Mouse (Mus musculus) bone marrow macrophage, adult 2 months (primary cell): ENCODE data around the gene Aasdh. TPM values are rescaled to one million over a fixed set of nuclear protein-coding genes. Genes with fewer than 3 reads are reported as not detected.

Experiments used
- H3K27ac ChIP-seq: 2 replicates; pipeline ENCODE4 v1.5.1; 2012; ENCODE audit warnings: low read depth, low read length; ENCODE audit not compliant: insufficient read depth
- H3K4me1 ChIP-seq: 2 replicates; pipeline ENCODE4 v1.6.1; 2012; ENCODE audit warnings: low read length; ENCODE audit not compliant: control insufficient read depth, insufficient read depth
- H3K4me3 ChIP-seq: 2 replicates; pipeline ENCODE4 v1.5.1; 2012; ENCODE audit warnings: mild to moderate bottlenecking, low read length, moderate library complexity; ENCODE audit not compliant: insufficient read depth
- CTCF ChIP-seq: IDR thresholded peaks from 2 replicates; pipeline ENCODE4 v1.5.1; 2012; ENCODE audit warnings: low read depth, mild to moderate bottlenecking, low read length, moderate library complexity
- POLR2A ChIP-seq: IDR thresholded peaks from 2 replicates; pipeline ENCODE4 v1.6.1; 2012; ENCODE audit warnings: mild to moderate bottlenecking, low read depth, low read length, borderline replicate concordance
- polyA plus RNA-seq: library from polyadenylated mRNA; stranded (reverse); fragments of >200 nt; gene quantifications from 2 replicates; pipeline ENCODE4 v1.2.4, GENCODE M21; 2012; ENCODE audit not compliant: missing spikeins, insufficient read depth, insufficient read length

Aasdh gene
- polyA plus RNA-seq, 1 experiment: 19.6 TPM

- TF ChIP-seq POLR2A: no peak
- no peak for TF ChIP-seq CTCF
- H3K4me3 ChIP-seq: no peak overlapping the region
- no peak overlapping the region for H3K27ac ChIP-seq
Measured at GRCm38 (mm10) chr5:76866819-76867218, 38.5 kb downstream of the Aasdh start.

GRCm38 (mm10) chr5:76858444-76858843 lies 46.9 kb downstream of the Aasdh start:
- no peak for TF ChIP-seq CTCF
- TF ChIP-seq POLR2A: no peak
- Histone ChIP-seq H3K4me1 (no peaks in the 10 kb centered on the region), H3K4me3 (no peak overlapping the region), H3K27ac (no peak overlapping the region)

More at GRCm38 (mm10) chr5:76866819-76867218, 38.5 kb downstream of the Aasdh start:
- H3K4me1 ChIP-seq: no peaks in the 10 kb centered on the region

DNA sequence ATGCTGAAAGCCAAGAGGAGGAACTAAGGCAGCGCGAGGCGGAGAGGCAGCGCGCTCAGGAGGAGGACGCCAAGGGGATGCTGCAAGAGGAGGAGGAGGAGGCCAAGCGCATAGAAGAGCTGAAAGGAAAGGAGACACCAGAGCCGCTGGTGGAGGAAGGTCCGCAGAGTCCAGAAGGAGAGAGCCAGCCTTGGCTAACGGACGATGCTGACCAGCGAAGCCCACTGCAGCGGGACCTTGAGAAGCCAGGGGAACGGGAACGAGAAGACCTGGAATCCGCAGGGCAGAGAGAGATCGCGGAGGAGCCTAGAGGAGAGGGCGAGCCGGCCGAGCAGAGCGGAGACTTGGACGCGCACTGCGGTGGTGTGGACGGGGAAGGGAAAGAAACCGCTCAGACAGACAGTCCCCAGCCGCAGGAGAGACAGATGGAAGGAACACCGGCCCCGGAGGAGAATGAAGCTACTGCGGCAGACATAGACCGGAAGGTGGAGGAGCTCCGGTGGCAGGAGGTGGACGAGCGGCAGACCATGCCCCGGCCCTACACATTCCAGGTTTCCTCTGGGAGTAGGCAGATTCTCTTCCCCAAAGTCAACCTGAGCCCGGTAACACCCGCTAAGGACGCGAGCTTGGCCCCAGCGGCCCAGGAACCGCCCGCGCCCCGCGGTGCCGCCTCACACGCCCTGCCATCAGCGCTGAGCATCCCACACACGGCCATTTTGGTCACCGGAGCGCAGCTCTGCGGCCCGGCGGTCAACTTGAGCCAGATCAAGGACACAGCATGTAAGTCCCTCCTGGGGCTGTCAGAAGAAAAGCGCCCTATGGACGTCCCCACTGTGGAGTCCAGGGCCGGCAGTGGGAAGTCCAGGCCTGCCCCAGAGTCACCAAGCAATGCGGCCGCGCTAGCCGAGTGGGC lies 48.0 kb downstream of the Aasdh start:
- TF ChIP-seq CTCF: no peak
- no peak for TF ChIP-seq POLR2A
- H3K4me3 ChIP-seq: no peak overlapping the region
- H3K4me1 ChIP-seq: no peaks in the 10 kb centered on the region
- H3K27ac ChIP-seq: no peak overlapping the region

GRCm38 (mm10) chr5:76855829-76856600 lies 49.3 kb downstream of the Aasdh start:
- H3K4me3 ChIP-seq: no peak overlapping the region
- H3K27ac ChIP-seq: no peak overlapping the region
- no peaks in the 10 kb centered on the region for H3K4me1 ChIP-seq
- TF ChIP-seq POLR2A: no peak
- no peak for TF ChIP-seq CTCF

DNA sequence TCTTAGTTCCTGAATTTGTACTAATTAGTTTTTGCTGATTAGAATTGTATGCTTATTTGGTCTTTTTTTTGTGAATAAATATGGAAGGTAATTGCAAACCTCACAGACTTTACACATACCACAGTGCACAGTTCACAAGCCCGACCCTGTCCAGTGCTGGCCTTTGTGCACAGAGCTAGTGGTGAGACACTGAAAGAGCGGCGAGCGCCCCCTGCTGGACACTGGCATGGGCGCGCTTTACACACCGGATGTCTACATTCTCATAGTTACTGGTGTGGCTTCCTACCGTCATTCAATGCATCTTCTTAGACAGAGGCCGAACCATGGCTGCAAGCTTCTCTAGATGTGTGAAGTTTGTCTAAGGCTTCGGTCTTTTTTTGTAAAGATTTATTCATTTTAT lies 51.8 kb downstream of the Aasdh start:
- Histone ChIP-seq H3K4me1 (no peaks in the 10 kb centered on the region), H3K27ac (no peak overlapping the region), H3K4me3 (no peak overlapping the region)
- TF ChIP-seq POLR2A: no peak
- TF ChIP-seq CTCF: peak; percentile 95

- H3K4me3 ChIP-seq: no peak overlapping the region
- no peak overlapping the region for H3K27ac ChIP-seq
- TF ChIP-seq CTCF: no peak
- TF ChIP-seq POLR2A: no peak
- H3K4me1 ChIP-seq: peaks cover 9% of the 10 kb centered on the region
Measured at GRCm38 (mm10) chr5:76851316-76851715, 54.0 kb downstream of the Aasdh start.

GRCm38 (mm10) chr5:76847106-76847505 lies 58.2 kb downstream of the Aasdh start:
- H3K4me1 ChIP-seq: peaks cover 9% of the 10 kb centered on the region
- no peak overlapping the region for H3K27ac ChIP-seq
- H3K4me3 ChIP-seq: no peak overlapping the region
- no peak for TF ChIP-seq CTCF
- TF ChIP-seq POLR2A: no peak

DNA sequence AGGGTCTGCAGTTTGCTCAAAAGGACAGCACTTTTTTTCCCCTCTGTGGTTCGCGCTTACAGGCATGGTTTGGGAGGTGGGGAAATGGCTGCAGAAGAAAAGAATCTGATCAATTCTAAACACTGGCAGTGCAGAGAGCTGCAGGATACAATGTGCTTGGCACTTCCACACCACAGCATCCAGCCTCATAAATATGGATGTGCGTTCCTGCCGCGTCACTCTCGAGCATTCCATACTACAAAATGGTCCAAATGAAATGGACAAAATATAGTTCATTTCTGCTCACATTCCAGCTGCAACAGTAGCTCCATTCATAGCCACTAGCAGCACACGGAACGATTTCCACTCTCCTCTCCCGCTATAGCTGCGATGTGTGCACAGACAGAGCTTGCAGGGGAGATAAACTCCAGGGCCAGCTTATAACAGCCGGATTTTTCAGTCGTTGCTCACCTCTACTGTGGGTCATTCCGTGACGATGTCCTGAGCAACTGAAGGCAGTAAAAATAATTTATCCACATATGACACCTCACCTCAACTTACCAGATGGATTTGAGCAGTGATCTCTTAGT lies 60.6 kb downstream of the Aasdh start:
- Histone ChIP-seq H3K27ac (no peak overlapping the region), H3K4me1 (peaks cover 9% of the 10 kb centered on the region), H3K4me3 (no peak overlapping the region)
- TF ChIP-seq POLR2A (no peak), CTCF (no peak)

DNA sequence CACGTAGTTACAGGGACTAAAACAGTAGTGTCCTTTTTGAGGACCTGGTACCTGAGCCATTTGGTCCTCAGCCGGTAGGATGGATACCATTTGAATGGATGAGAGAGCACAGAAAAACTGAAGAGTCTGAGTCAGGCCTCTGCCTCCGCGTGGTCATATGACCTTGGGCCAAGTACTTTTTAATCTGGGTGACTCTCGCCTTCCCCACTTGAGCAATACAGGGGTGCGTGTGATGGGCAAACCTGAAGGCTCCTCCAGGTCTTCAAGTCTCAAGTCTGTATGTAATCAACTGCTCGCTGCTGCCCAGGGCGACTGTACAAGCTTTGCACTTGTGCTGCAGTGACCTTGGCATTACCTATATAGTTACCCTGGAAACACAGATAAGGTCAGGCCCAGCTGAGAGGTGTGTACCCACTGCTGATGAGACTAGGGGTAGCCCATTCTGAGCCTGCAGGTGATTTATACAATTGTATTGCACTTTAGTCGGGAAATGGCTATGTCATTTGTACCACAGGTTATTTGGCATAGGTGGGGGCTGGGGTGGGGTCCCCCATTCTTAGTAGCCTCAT lies 61.4 kb downstream of the Aasdh start:
- H3K4me1 ChIP-seq: peaks cover 9% of the 10 kb centered on the region
- H3K4me3 ChIP-seq: no peak overlapping the region
- TF ChIP-seq POLR2A (no peak), CTCF (no peak)
- H3K27ac ChIP-seq: no peak overlapping the region
